In the genomic region with DNA sequence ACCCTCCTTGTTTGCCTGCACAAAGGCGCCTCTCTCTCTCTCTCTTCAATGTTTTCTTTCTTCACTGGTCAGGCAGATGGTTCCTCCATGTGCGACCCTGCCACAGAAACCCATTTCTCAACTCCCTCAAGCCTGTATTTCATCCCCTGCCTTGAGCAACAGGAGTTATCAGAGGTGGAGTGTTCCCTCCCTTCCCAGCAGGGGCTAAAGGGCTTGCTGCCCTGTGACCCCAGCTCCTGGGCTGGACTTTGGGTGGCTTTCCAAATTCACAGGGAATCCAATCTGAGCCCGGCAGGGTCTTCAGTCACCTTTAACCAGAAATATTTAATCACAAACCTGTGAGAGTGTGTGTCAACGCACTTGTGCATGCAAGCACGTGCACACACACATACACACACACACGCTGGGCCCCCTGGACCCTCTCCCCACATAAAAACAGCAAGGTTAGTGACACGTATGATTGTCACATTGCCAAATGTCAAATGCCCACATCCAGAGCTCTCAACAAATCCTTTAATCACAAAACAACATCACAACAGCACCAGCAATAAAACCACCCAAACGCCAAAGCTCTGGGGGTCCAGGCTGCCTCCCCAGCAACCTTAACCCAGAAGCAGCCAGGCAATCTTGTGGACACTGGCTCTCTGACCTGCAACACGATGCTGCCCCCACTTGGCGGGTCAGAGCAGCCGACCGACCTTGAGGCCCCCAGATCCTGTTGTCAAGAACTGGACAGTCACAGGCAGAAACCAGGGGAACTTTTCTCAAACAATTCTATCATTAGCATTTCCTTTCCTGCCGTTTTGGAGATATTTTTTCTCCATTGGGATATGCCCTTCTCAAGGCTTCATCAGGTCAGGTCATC, we compare ENCODE assay signal across 11 mouse cellular contexts. TPM values are rescaled to one million over a fixed set of nuclear protein-coding genes. Genes with fewer than 3 reads are reported as not detected.
DNase-seq lines count a peak whose midpoint lies in the region; ATAC-seq and TF ChIP-seq lines count a peak whose summit lies in the region.
"Had no signal": no experiment of that assay in that cellular context is flagged by ENCODE, and none has a peak within 500 bp of the region (broad histone marks: within the 10 kb centered on the region; RNA-seq: fewer than 3 reads in every experiment).

No protein-coding gene starts in this region.

- no peak overlapping the region for H3K9ac ChIP-seq in heart, adult 2 months (ENCODE audit: low read depth, low read length)
- H3K9ac ChIP-seq in intestine, embryonic 16.5 days (ENCODE audit: low read depth, low read length): no peak overlapping the region
- H3K9ac ChIP-seq: embryonic facial prominence, embryonic 15.5 days; neural tube, embryonic 12.5 days had no signal

- no peaks in the 10 kb centered on the region for H3K79me2 ChIP-seq in heart, adult 2 months (replicated peaks; ENCODE audit: control insufficient read depth, insufficient read depth, low read length)

- TF ChIP-seq POLR2A in heart, adult 2 months (IDR thresholded peaks at IDR 0.05; ENCODE audit: insufficient read depth, low read depth, low read length): no peak

- TF ChIP-seq CTCF in heart, adult 2 months (IDR thresholded peaks at IDR 0.05): peak; percentile 38

- H3K4me1 ChIP-seq in heart, adult 2 months (ENCODE audit: control insufficient read depth, insufficient read depth, low read length): no peaks in the 10 kb centered on the region
- no peaks in the 10 kb centered on the region for H3K4me1 ChIP-seq in intestine, embryonic 16.5 days (ENCODE audit: control insufficient read depth, insufficient read depth, low read length)
- H3K4me1 ChIP-seq: embryonic facial prominence, embryonic 15.5 days had no signal

- WGBS in heart, adult 2 months: 36% methylated on average over 13 of the region's 13 CpGs
- 49% methylated on average over 13 of the region's 13 CpGs for WGBS in intestine, embryonic 16.5 days

- no peak overlapping the region for H3K4me2 ChIP-seq in intestine, embryonic 16.5 days (ENCODE audit: low read depth, low read length)
- H3K4me2 ChIP-seq: embryonic facial prominence, embryonic 15.5 days; neural tube, embryonic 12.5 days had no signal

- no peak overlapping the region for H3K27ac ChIP-seq in heart, adult 2 months
- H3K27ac ChIP-seq in intestine, embryonic 16.5 days (ENCODE audit: low read length): no peak overlapping the region
- H3K27ac ChIP-seq: neural tube, embryonic 12.5 days had no signal

- no peak for DNase-seq in heart, adult 2 months
- DNase-seq in heart, postnatal 25 days (ENCODE audit: low spot score): no peak
- peak; percentile 59 for DNase-seq in ovary, postnatal 36 days (ENCODE audit: low spot score)
- DNase-seq in ovary, postnatal 10 days (ENCODE audit: low spot score): no peak
- peak; percentile 35 for DNase-seq in retina, postnatal 1 day
- no peak for DNase-seq in cerebellum, postnatal 36 days
- no peak for DNase-seq in urinary bladder, adult 2 months (ENCODE audit: low spot score)

- no peaks in the 10 kb centered on the region for H3K9me3 ChIP-seq in intestine, embryonic 16.5 days (ENCODE audit: control insufficient read depth, low read length)
- H3K9me3 ChIP-seq: embryonic facial prominence, embryonic 15.5 days had no signal

- no peaks in the 10 kb centered on the region for H3K27me3 ChIP-seq in heart, adult 2 months (ENCODE audit: control insufficient read depth, insufficient read depth, low read length)
- H3K27me3 ChIP-seq in intestine, embryonic 16.5 days (replicated peaks; ENCODE audit: control insufficient read depth, insufficient read depth, low read length): no peaks in the 10 kb centered on the region
- H3K27me3 ChIP-seq: neural tube, embryonic 12.5 days had no signal

- intact Hi-C loops in heart, adult 2 months (cut with DNase I): loop anchor here (10.0 kb wide), 1 partner anchor 704 kb away; no protein-coding TSS in a partner anchor
- intact Hi-C loops in heart, postnatal 25 days (cut with DNase I): loop anchor here (5.0 kb wide), 1 partner anchor 167 kb away; no protein-coding TSS in a partner anchor

- H3K4me3 ChIP-seq in heart, adult 2 months: no peak overlapping the region
- H3K4me3 ChIP-seq in intestine, embryonic 16.5 days (ENCODE audit: low read length): no peak overlapping the region
- H3K4me3 ChIP-seq: embryonic facial prominence, embryonic 15.5 days; neural tube, embryonic 12.5 days had no signal

- ATAC-seq in intestine, embryonic 16.5 days: 0 out of 2 replicates have a peak, but pooled peaks have one; percentile 30

- H3K36me3 ChIP-seq in heart, adult 2 months (ENCODE audit: control insufficient read depth, insufficient read depth, low read length): no peaks in the 10 kb centered on the region
- H3K36me3 ChIP-seq in intestine, embryonic 16.5 days (ENCODE audit: control insufficient read depth, insufficient read depth, low read length): no peaks in the 10 kb centered on the region

- TF ChIP-seq EP300 in heart, adult 2 months (IDR thresholded peaks at IDR 0.05; ENCODE audit: insufficient read depth, low read depth, low read length): no peak

RNA-seq across cellular contexts. Expression of gene Rtl1, which starts 8.7 kb away (rescaled TPM):
- total RNA-seq in heart, adult 2 months (2021): not detected
- 0.02 and 0.12 TPM in 2 replicates for polyA plus RNA-seq in heart, adult 2 months (2012; rRNA removed)
- total RNA-seq in heart, postnatal 25 days (2021): under 1 TPM; 0.14 to 0.16 TPM
- 0.98 TPM in 2 replicates for polyA plus RNA-seq in intestine, embryonic 16.5 days (2015; fragmentation: Nextera tagmentation; extraction: Ambion mirVana)
- 0.04 and 0.12 TPM in 2 replicates for polyA plus RNA-seq in urinary bladder, adult 2 months (2012; rRNA removed)
- polyA plus RNA-seq: large intestine, adult 2 months had no signal

Comparison
In these comparisons a context has a peak if more than half of its experiments do, and no peak if none do; other contexts are left out.
1. DNase-seq: peak in ovary, postnatal 36 days (single experiment) and retina, postnatal 1 day (single experiment); none in heart, adult 2 months (0 of 2), heart, postnatal 25 days (single experiment), ovary, postnatal 10 days (single experiment), cerebellum, postnatal 36 days (0 of 2) and urinary bladder, adult 2 months (single experiment).